Mouse (Mus musculus) urinary bladder, postnatal 25 days (tissue): Measurements from ENCODE around the gene Nsmce3.

Source experiments
- DNase-seq: peaks from one replicate; pipeline ENCODE4 v3.0.0; 2022; ENCODE audit warnings: low spot score

Gene Nsmce3

DNA sequence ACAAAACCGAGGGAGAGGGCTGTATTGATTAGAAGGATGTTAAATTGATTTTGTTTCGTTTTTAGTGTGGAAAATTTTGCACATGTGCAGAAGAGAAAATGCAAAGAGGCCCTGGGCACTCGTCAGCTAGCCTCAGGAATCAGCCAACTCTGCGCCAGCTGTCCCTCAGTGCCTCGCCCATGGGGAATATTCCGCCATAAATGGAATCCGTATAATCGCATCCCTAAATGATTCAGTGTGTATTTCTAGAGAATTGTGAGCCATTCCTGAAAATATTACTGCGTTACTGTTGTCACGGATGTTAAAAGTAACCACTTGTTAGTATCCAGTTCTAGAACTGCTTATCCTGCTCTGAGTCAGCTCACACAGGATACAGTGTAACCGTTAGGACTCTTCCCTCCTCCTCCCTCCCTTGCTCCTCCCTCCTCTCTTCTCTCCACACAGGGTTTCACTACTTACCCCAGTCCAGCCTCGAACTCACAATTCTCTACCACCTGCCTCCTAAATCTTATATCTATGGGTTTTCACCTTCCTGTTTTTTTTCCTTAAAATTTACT lies 16.2 kb downstream of the Nsmce3 start:
- no peak for DNase-seq

DNA sequence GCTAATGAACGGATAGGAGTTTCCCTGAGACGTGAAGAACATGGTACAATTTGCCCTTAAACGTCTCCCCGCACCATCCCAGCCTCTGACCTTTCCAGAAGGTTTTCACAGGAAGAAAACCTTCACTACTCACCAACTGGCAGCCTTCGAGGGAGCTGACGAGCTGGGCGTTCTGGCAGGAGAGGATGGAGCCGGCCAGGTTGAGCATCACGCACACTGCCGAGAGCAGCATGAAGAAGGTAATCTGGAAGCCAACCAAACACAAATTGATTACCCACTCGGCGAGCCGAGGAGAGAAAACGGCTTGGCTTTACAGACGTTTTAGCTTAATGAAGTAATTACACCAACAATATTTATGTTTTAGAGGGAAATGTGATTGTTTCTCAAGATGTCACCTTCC lies 16.8 kb downstream of the Nsmce3 start:
- DNase-seq = no peak

DNA sequence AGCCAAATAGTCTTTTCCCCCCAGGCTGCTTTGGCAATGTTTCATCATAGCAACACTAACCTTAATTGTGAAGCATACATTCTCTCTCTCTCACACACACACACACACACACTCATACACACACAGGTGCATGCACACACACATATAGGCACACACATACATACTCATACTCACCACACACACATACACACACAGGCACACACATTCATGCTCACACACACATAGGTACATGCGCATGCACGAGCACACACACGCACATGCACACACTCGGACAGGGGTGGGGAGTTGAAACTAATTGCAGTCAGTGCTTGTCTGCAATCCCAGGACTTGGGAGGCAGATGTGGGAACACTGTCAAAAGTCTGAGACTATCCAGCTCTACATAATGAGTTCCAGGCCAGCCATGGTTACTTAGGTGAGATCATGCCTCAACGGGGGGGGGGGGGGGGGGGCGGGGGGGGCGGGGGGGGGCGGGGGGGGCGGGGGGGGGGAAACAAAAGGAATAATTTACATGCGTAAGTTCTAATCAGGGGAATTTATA lies 17.3 kb downstream of the Nsmce3 start:
- no peak for DNase-seq

DNA sequence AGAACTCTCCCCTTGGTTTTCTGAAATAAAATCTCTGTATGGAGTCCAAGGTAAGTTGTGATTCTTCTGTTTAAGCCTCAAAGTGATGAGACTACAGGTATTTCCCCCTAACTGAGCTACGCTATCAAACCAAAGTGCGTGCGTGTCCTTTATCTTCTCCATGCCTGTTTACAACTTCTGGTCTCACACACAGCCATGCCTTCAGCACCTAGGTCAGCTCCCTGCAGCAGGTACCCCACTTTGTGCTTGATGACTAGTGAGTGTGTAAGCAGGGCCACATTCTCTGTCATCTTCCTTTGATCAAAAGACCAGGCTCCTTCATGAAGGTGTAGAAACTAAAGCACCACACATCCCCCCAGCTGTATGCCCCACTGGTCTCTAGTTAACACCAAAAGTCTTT lies 22.0 kb downstream of the Nsmce3 start:
- peak; percentile 16 for DNase-seq

DNA sequence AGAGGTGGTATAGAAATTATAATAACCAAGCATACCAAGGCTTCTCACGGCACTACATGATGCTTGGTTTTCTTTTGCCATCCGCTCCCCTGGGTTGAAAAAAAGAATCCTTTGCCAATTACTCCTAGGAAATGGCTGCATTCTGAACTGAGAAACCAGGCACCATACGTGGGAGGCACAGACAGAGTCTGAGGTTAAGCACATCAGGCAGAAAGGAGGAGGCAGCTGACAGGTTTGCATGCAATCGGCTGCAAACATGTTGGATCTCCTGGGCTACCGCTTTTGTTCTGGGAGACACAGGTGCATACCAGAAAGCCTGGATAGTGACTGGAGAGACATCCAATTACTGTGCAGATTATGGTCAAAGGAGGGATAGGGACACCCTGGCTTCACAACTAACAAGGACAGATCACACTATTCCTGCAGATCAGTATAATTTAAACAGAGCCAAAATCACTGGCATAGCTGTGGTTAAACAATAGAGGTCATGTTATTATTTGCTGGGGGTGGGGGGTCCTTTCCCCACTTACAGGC lies 25.4 kb downstream of the Nsmce3 start:
- no peak for DNase-seq

DNA sequence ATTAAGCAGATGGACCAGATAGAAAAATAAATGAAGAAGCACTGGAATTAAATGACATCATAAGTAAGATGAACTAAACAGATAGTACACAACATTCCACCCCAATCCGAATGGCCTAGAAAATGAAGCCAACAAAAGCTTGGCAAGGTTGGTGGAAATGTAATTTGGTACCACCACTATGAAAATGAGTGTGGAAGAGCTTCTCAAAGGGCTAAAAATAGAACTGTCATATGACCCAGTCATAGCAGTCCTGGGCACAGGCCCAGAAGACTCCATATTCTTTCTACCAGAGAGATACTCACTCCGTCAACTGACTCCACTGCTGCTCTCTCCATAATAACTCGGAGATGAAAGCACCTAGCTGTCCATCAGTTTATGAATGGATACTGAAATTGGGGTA lies 26.7 kb downstream of the Nsmce3 start:
- DNase-seq = no peak

DNA sequence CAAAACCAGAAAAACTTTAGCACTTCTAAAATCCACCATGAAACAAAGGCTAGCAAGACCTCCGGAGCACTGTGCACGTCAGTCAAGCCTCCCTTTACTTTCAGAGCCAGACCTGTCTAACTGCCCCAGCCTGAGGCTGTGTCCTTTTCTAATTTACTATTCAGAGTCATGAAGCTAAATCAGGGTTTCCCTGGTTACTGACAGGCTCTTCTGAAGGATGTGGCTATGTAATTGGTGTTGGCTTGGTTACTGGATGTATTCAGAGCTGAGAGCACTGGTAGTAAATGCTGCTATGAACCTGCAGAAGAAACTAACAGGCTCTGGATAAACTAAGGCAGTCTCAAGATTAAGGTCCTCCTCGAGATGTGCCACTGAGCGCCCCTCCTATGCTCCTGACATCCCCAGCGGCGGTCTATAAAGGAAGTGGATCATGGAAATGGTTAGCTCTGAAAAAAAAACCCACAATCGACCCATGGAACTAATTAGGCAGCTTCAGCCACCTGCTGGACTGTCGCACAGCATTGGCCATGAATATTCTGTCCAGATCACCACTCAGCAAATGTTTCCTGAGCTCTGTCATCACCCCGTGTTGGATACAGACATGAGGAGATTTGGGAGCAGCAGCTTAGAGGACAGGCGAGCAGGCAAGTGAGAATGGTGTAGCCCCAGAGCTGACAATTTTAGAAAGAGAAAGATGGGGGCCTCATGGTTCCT lies 31.7 kb downstream of the Nsmce3 start:
- no peak for DNase-seq

DNA sequence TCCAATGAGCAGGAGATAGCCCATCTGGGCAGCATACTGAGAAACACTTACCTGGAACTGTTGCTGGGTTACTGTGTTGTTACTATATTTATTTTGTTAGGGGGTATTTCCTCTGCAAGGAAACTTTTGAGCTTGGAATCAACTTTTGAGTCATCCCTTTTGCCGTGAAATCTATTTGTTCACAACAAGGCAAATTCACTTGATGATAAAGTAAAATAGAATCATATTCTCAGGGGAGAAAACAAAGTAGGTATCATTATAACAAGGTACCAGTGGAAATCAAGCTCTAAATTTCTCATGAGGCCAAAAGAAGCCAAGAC lies 32.3 kb downstream of the Nsmce3 start:
- DNase-seq = no peak

DNA sequence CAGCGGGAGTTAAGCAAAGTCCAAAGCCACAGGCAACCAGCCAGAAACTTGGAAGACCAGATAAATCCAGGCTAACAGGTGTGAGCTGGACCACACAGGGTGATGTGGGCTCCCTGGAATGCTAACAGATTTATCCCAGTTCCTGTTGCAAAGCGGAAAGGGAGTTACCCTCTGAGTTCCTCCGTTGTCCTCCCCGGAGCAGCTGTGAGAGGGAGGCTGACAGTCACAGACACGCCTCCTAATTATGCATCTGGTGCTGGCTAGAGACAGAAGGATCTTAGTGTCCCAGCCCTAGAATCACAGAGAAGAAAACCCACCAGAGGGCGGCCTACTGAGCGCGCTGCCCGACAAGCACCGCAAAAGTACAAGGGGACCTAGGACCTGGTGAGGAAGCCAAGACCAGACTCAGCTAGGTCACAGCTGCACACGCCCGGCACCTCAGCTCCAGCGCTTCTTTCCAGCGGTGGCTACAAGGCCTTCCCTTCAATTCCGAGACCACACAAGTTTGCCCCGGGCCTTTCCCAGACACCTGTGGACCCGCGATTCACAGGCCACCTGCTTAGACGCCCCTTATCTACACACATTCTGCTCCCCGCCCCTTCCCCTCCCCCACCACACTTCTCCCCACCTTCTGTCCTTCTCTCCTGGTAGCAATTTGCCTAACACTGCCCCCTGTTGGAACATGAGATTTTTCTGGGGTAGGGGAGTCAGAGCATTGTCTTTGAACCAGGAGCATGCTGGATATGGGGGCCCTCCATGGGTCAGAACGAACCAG lies 32.8 kb downstream of the Nsmce3 start:
- DNase-seq = peak; percentile 11

DNA sequence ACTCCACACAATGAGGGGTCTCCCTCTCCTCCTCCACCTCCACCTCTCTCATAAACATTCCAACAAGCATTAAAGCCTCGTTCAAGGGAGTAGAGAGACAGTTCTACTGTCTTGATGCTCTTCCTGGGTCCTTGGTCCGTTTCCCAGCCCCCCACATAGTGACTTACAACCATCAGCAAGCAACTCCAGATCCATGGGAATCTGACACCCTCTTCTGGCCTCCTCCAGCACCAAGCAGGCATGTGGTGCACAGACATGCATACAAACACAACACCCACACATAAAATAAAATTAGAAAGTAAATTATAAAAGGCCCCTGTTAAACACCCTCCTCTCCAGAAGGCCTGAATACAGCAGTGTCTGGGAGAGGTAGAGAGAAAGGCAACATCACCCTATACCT lies 33.5 kb downstream of the Nsmce3 start:
- no peak for DNase-seq

DNA sequence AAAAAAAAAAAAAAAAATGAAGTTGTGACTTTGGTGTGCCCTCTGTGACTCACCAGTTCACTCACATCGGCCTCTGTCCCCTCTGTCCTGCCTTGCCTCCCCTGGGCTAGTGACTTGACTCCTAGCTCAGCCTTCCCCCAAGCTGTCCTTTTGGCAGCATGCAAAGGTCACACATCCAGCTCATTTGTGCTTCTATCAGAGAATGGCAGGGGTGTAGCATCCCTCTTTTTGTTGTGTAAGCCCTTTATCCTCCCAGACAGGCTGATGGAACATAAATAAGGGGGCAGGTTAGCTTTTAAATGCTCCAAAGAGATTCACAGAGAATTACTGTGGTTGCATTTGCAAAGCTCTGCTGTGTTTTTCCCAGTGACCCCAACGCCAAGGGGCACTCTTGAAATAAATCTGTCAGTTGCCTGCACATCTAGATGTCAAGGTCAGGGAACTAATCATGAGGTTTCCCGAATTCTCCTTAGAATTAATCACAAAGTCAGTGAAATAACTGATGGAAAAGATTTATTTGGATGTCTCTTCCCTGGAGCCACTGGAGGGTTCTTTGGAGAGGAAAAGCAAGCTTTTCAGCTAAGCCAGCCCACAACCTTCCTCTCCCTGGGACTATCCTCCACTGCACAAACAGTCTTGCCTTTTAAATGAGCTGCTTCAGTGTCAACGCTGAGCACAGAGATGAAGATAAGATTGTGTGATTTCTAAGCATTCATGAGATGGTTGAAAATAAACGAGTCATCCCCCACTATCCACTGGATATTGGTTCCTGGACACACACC lies 42.4 kb downstream of the Nsmce3 start:
- no peak for DNase-seq

DNA sequence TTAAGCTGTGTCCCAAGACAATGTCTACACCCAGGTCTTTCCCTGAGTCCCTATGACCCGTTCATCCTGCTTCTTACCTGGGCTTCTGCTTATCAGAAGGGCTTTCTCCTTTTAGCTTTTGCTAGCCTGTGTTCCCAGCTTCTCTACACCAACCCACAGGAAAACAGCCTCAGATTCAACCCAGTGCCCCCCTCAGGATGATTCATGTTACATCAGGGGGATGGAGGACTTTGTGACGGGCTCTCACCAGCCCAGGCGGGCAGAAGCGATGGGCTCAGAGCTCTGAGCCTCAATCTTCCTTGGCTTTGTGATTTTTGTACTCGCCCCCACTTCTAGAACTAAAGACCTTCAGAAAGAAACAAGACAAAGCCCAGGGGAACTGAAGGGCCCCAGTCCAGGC lies 51.7 kb downstream of the Nsmce3 start:
- no peak for DNase-seq

DNA sequence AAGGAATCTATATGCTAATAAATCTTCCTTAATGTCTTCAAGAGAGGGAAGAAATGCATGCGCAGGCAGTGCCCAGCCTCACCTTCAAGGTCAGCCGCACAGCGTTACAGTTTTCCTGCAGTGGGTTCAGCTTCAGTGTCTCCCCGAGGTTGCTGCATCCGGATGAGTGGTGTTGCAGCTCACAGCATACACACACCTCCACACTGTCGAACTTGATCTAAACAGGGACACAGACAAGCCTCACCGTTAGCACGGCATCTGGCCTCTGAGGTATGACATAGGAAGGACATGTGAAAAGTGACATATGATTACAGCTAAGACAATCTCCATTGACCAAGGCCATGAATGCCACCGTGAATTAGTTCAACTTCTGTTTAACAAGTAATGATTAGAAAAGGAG lies 53.1 kb downstream of the Nsmce3 start:
- DNase-seq = no peak
